Mouse (Mus musculus) heart, postnatal 0 days (tissue): Measurements from ENCODE around the gene Crim1.

ENCODE experiments used
- CTCF ChIP-seq: IDR thresholded peaks from 2 replicates; pipeline ENCODE4 v1.5.1; 2016; ENCODE audit warnings: antibody characterized with exemption, control low read depth, low read depth
- EP300 ChIP-seq: IDR thresholded peaks from 2 replicates; pipeline ENCODE4 v1.6.1; 2016; ENCODE audit warnings: antibody characterized with exemption, low read depth

DNA sequence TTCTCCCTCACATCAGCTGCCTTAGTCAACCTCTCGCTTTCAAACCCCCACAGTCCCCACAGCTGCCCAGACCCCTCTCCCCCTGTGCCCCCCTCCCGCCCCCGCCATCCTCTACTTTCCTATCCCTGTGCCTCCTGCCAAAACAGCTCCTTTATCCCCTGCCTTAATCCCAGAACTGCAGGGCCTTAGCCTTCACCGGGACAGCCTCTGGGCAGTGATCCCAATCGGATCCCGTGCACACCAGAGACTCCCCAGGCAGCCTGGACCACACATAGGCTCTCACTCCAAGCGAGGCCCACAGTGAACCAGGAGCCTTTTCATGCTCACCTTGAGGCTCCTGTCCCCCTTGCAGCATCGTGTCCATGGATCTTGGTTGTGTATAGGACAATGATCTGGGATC is 168.4 kb downstream of the Crim1 start:
- TF ChIP-seq CTCF (no peak), EP300 (no peak)
